Mouse (Mus musculus) retina, embryonic 14.5 days (tissue): ENCODE data around the gene D430042O09Rik.
"Not testable (repeated sequence)": the region's sequence is repeated elsewhere in the genome, so short reads cannot be mapped to it uniquely, and the experiment has no call there.

Experiments
- DNase-seq: peaks from one replicate; pipeline ENCODE4 v3.0.0-alpha.2; 2015; ENCODE audit warnings: low spot score

The D430042O09Rik gene

GRCm38 (mm10) chr7:125707593-125708022, at the start of gene D430042O09Rik, which contains the start of gene Gtf3c1:
Gene D430042O09Rik (plus strand): TSS chr7:125707888.
Gene Gtf3c1 (minus strand): TSS chr7:125707780.
- peak; percentile 100 for DNase-seq

- DNase-seq, result no peak
Measured at GRCm38 (mm10) chr7:125663654-125664053, 44.0 kb upstream of the D430042O09Rik start.

DNA sequence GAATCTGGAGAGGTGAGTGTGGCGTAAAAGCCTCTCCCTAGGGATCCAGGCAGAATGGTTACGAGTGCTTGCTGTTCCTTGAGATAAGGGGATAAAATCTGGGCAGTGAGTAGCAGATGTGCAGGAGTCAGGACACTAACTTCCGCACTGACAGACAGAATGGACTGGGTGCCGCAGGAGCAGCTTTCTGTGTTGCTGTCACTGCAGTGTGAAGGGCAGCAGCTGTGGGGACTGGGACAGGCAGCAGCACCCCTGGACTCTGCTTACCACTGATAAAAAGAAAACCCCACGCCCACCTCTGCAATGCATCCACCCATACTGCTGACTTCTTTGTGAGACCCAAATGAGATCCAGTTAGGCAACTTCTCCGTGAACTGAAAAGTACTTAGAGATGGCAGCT, 36.8 kb upstream of the D430042O09Rik start:
- no peak for DNase-seq

DNA sequence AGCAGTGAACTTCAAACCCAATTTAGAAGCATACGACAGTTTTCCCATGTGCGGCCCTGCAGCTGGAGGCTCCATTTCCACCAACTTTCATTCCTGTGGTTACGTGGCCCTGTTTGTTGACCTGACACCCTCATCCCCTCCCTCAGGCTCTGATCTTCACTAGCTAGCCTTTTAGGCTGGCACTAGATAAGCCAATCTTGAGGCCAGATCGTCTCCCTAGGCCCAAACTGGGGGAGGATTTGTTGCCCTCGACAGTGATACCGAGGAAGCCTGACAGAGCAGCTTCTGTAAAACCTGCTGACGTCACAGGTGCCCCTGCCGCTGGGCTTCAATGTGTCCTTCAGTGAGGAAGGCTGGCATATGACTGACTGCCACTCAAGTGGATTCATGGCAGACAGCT, 36.3 kb upstream of the D430042O09Rik start:
- DNase-seq, result no peak

DNA sequence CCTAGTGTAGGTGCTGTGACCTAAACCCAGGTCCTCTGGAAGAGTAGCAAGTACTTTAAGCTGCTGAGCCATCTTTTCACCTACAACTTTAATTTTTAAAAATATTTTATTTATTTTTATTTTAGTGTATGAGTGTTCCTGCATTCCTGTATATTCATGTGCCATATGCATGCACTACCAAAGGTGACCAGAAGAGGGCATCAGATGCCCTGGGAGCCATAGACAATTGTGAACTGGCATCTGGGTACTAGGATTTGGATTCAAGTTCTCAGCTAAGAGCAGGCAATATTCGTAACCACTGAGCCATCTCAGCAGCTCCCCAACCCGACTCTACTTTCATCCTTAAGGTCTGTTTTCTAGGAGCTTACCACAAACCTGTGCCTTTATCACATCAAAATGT, 32.8 kb upstream of the D430042O09Rik start:
- peak; percentile 75 for DNase-seq

GRCm38 (mm10) chr7:125678756-125679155, 28.9 kb upstream of the D430042O09Rik start:
- DNase-seq, result no peak

GRCm38 (mm10) chr7:125679936-125680335, 27.8 kb upstream of the D430042O09Rik start:
- DNase-seq, result no peak

- DNase-seq, result no peak
Measured at GRCm38 (mm10) chr7:125690516-125690915, 17.2 kb upstream of the D430042O09Rik start.

- no peak for DNase-seq
Measured at GRCm38 (mm10) chr7:125694056-125694455, 13.6 kb upstream of the D430042O09Rik start.

- DNase-seq, result no peak
Measured at GRCm38 (mm10) chr7:125702791-125703190, 4.9 kb upstream of the D430042O09Rik start.

- peak; percentile 70 for DNase-seq
Measured at GRCm38 (mm10) chr7:125707186-125707585, 502 bp upstream of the D430042O09Rik start.

GRCm38 (mm10) chr7:125708100-125708499, 412 bp downstream of the D430042O09Rik start:
- DNase-seq, result no peak

DNA sequence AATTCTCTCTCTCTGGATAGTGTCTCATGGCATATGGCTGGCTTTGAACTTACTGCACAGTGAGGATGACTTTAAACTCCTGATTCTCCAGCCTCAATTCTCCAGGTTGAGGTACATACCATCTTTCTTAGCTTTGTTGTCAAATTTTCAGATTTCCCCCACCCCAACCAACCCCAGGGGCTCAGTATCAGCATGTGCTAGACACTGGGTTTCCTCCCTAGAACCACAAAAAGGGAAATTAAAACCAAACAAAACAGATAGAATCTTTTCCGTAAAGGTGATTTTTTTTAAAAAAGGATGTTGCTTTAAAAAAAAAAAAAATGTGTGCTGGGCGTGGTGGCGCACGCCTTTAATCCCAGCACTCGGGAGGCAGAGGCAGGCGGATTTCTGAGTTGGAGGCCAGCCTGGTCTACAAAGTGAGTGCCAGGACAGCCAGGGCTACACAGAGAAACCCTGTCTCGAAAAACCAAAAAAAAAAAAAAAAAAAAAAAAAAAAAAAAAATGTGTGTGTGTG, 5.9 kb downstream of the D430042O09Rik start:
- not testable (repeated sequence) for DNase-seq

- no peak for DNase-seq
Measured at GRCm38 (mm10) chr7:125714803-125715202, 7.1 kb downstream of the D430042O09Rik start.

DNA sequence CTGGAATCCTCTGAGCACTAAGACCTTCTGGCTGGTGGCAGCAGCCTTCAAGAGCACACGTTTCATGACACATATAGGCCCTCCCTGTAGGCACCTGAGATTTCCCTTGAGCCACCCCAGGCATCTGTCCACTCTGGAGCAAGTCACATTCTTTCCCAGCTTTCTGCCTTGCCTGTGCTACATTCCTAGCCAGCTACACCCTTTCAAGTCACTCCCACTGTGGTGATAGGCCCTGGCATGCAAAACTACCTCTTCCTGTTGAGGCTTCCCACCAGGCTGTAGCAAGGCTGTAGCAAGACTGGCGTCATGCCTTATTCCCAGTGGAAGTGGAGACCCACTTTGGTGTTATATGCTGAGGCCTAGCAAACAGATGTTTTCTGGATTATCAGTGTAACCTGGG, 9.0 kb downstream of the D430042O09Rik start:
- DNase-seq, result no peak

DNA sequence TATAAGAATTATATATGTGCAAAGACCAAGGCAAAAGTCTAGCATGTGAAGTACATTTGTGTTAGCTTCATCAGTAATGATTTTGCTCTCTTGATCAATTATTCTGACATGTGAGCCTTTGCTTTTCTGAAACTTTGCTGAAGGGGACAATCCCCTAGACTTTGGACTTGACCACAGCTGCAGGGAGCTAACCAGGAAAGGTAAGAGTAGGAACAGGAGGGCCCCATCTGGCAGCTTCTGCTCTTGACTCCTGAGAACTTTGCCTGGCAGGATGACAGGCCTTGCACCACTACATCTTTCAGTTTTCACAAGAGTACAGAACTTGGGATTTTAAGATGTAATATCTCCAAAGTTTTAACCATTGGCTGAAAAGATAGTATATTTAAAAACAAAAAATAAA, 9.9 kb downstream of the D430042O09Rik start:
- DNase-seq, result no peak

DNA sequence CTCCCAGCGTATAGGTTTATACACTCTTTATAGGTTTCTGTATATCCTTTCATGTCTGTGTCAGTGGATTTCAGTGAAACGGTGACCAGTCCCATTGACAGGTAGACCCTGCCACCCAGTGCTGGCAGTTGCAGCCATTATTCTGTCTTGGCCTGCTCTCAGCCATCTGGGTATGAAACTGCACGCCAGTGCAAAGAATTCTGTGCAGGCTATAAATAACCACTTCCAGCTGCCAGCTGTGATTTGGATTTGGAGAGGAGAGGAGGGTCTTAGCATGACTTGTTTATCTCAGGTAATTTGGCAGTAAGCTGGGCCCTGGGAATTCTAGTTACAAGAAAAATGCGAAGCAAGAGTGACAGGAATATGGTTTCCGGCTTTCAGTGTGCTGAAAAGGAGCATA, 12.7 kb downstream of the D430042O09Rik start:
- DNase-seq, result no peak

- no peak for DNase-seq
Measured at GRCm38 (mm10) chr7:125721033-125721432, 13.3 kb downstream of the D430042O09Rik start.

GRCm38 (mm10) chr7:125722127-125722526, 14.4 kb downstream of the D430042O09Rik start:
- DNase-seq, result no peak

GRCm38 (mm10) chr7:125723189-125723972, 15.7 kb downstream of the D430042O09Rik start:
- no peak for DNase-seq

- DNase-seq, result no peak
Measured at GRCm38 (mm10) chr7:125731679-125732078, 24.0 kb downstream of the D430042O09Rik start.

DNA sequence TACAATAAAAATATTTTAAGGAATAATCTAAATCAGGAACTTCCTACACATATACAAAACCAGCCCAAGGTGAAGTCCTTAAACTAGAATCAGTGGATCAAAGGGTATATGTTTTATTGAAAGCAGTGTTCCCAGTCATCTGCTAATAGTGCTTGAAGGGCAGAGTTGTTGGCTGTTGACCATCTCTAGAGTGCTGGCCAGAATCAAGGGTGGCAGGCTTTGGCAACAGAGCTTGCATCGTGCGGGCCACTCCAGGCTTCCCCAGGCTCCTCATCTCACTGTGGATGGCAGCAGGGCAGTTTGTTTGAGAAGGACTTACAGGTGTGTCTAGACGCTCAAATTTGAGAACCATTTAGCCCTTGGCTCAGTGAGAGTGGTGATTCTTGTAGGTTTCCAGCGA, 26.1 kb downstream of the D430042O09Rik start:
- no peak for DNase-seq

DNA sequence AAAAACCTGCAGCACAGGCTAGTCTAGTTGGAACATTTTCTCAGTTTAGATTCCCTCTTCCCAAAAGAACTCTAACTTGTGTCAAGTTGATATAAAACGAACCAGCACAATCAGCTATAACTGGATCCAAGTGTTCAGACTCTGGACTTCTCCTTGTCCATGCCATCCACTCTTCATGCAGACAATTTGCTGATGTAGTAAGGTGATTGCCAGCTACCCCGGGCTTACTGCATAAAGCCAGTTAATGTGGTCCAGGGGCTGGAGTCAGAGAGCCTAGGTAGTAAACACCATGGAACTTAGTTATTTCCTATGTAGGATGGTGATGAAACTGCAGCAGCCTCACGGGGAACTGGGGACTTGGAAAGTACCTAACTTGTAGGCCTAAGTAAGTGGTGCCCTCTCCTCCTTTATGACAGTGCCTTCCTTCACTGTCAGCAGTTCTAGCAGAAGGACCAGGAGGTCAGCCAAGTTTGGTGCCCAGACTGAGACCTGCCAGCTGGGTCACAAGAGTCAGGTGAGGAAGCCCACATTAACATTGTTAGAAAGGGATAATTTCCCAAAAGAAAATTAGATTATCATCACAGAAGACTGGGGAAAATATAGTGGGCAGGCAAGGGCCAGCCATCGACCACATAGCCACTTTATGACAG, 28.8 kb downstream of the D430042O09Rik start:
- DNase-seq, result no peak
